Mouse (Mus musculus) intestine, postnatal 0 days (tissue): Measurements from ENCODE around the gene Hrasls5. TPM values are rescaled to one million over a fixed set of nuclear protein-coding genes. Genes with fewer than 3 reads are reported as not detected.
A peak's percentile ranks its signal among the peaks of the same experiment; 100 is the strongest.

Experiments used
- ATAC-seq: fragments of 200-750 bp; cut with Nextera tagmentation; 2 replicates; pipeline ENCODE4 v1.8.0; 2017; ENCODE audit warnings: mild to moderate bottlenecking, moderate TSS enrichment, moderate library complexity
- H3K27ac ChIP-seq: fragments of 300-500 bp; sonication (generic); 2 replicates; pipeline ENCODE4 v1.5.1; 2014; ENCODE audit warnings: mild to moderate bottlenecking, low read depth, low read length, moderate library complexity
- H3K27me3 ChIP-seq: fragments of 300-500 bp; sonication (generic); replicated peaks from 2 replicates; pipeline ENCODE4 v1.6.1; 2014; ENCODE audit warnings: low read length, mixed read lengths; ENCODE audit not compliant: control insufficient read depth, insufficient read depth
- H3K36me3 ChIP-seq: fragments of 300-500 bp; sonication (generic); 2 replicates; pipeline ENCODE4 v1.6.1; 2014; ENCODE audit warnings: mild to moderate bottlenecking, moderate library complexity; ENCODE audit not compliant: control insufficient read depth, insufficient read depth
- H3K4me1 ChIP-seq: fragments of 300-500 bp; sonication (generic); replicated peaks from 2 replicates; pipeline ENCODE4 v1.6.1; 2014; ENCODE audit warnings: antibody characterized with exemption, low read length, mixed read lengths; ENCODE audit not compliant: control insufficient read depth, insufficient read depth
- H3K4me2 ChIP-seq: fragments of 300-500 bp; sonication (generic); replicated peaks from 2 replicates; pipeline ENCODE4 v1.6.1; 2014; ENCODE audit warnings: low read depth, mild to moderate bottlenecking, moderate library complexity
- H3K4me3 ChIP-seq: fragments of 300-500 bp; sonication (generic); 2 replicates; pipeline ENCODE4 v1.5.1; 2014; ENCODE audit warnings: low read depth, low read length
- H3K9ac ChIP-seq: fragments of 300-500 bp; sonication (generic); 2 replicates; pipeline ENCODE4 v1.6.1; 2014; ENCODE audit warnings: mild to moderate bottlenecking, low read depth, low read length
- H3K9me3 ChIP-seq: fragments of 300-500 bp; sonication (generic); 2 replicates; pipeline ENCODE4 v1.6.1; 2016; ENCODE audit warnings: mixed run types; ENCODE audit not compliant: control insufficient read depth
- CTCF ChIP-seq: sonication (generic); IDR thresholded peaks from 2 replicates; pipeline ENCODE4 v1.5.1; 2016; ENCODE audit warnings: low read depth, mild to moderate bottlenecking, control low read depth, antibody characterized with exemption, moderate library complexity
- WGBS: fragments of 180-500 bp; shearing (Covaris S2); extraction: QIAGEN DNeasy Blood & Tissue Kit; methylation state at CpG from one replicate; pipeline ENCODE4 v1.1.7; 2014; 5-methylcytosine and 5-hydroxymethylcytosine counted together
- polyA plus RNA-seq: library from polyadenylated mRNA; unstranded; fragments of >200 nt; fragmentation: Nextera tagmentation; extraction: Ambion mirVana; gene quantifications from 2 replicates; pipeline ENCODE4 v1.2.1, GENCODE M21; 2015

Gene Hrasls5
- polyA plus RNA-seq: not detected in 2 replicates

- peak within 1 kb of the TSS; percentile 38 for H3K4me3 ChIP-seq
- 4% methylated on average over 54 of the region's 54 CpGs for WGBS
- peaks cover 5% of the 10 kb centered on the region; the same call in 1 of the 2 replicates for H3K4me1 ChIP-seq
- peak within 1 kb of the TSS; percentile 82 for H3K4me2 ChIP-seq
- TF ChIP-seq CTCF: peak; percentile 54
- H3K9me3 ChIP-seq: no peaks in the 10 kb centered on the region
- peak; percentile 68 for ATAC-seq
- H3K27me3 ChIP-seq: no peaks in the 10 kb centered on the region
- H3K36me3 ChIP-seq: no peaks in the 10 kb centered on the region
- H3K27ac ChIP-seq: no peak within 1 kb of the TSS
- H3K9ac ChIP-seq: peak within 1 kb of the TSS; percentile 34; the same call in 1 of the 2 replicates
Measured at GRCm38 (mm10) chr19:7611942-7612757, at the start of gene Hrasls5. Hrasls5 (plus strand) TSS chr19:7612541.

GRCm38 (mm10) chr19:7562601-7563129, 49.7 kb upstream of the Hrasls5 start:
- no peaks in the 10 kb centered on the region for H3K36me3 ChIP-seq
- H3K4me1 ChIP-seq: peaks cover 5% of the 10 kb centered on the region; the same call in 1 of the 2 replicates
- no peak overlapping the region for H3K27ac ChIP-seq
- 80% methylated on average over 10 of the region's 10 CpGs for WGBS
- H3K4me2 ChIP-seq: no peak overlapping the region
- no peaks in the 10 kb centered on the region for H3K27me3 ChIP-seq
- no peak overlapping the region for H3K9ac ChIP-seq
- TF ChIP-seq CTCF: no peak
- H3K4me3 ChIP-seq: no peak overlapping the region
- H3K9me3 ChIP-seq: no peaks in the 10 kb centered on the region
- ATAC-seq: no peak

GRCm38 (mm10) chr19:7563676-7564075, 48.7 kb upstream of the Hrasls5 start:
- no peak overlapping the region for H3K4me3 ChIP-seq
- H3K9ac ChIP-seq: no peak overlapping the region
- WGBS: 67% methylated on average over 2 of the region's 2 CpGs
- H3K9me3 ChIP-seq: no peaks in the 10 kb centered on the region
- H3K27ac ChIP-seq: no peak overlapping the region
- no peaks in the 10 kb centered on the region for H3K36me3 ChIP-seq
- ATAC-seq: no peak
- H3K4me1 ChIP-seq: no peaks in the 10 kb centered on the region
- TF ChIP-seq CTCF: no peak
- H3K4me2 ChIP-seq: no peak overlapping the region
- no peaks in the 10 kb centered on the region for H3K27me3 ChIP-seq

DNA sequence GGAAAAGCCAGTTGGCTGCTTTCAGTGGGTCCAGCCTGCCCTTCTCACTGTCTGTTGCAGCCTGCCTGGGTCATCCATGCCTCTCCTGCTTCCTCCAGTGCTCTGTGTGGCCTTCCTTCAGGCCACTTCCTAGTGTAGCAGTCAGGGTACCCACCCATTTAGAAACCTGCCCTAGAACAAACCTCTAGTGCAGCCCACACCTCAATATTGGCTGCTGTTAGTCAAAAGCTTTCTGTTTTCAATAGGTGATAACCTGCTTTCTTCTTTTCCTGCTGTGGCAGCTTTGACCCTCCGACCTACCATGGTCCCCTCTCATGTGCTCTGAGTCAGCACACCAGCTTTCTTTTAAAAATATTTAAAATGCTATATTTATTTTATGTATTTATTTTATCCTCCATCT, 47.9 kb upstream of the Hrasls5 start:
- WGBS: 84% methylated on average over 1 of the region's 1 CpGs
- no peaks in the 10 kb centered on the region for H3K4me1 ChIP-seq
- TF ChIP-seq CTCF: no peak

DNA sequence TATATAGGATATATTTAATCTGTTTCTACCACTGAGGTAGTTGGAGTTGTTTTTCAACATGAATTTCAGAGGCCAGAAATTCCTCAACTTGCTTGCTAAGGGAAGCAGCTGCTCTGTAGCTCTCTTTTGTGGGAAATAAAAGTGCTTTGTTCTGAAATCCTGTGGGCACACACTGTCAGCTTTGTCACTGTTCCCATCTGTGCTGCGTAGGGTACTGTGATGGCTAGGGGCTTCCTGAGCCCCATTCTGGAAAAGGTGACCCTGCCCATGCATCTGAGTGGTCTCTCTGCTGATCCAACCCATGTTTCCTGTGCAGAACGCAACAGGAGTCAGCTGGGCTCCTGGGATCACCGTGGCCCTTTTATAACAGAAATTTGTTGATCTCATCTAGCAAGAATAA, 45.5 kb upstream of the Hrasls5 start:
- Histone ChIP-seq H3K36me3 (no peaks in the 10 kb centered on the region), H3K4me1 (no peaks in the 10 kb centered on the region), H3K4me3 (no peak overlapping the region), H3K27ac (no peak overlapping the region), H3K4me2 (no peak overlapping the region), H3K9me3 (no peaks in the 10 kb centered on the region), H3K27me3 (no peaks in the 10 kb centered on the region), H3K9ac (no peak overlapping the region)
- TF ChIP-seq CTCF: no peak
- WGBS: 75% methylated on average over 3 of the region's 3 CpGs
- no peak for ATAC-seq

More for the DNA sequence above, 47.9 kb upstream of the Hrasls5 start:
- no peak overlapping the region for H3K4me3 ChIP-seq
- H3K4me2 ChIP-seq: no peak overlapping the region
- H3K27me3 ChIP-seq: no peaks in the 10 kb centered on the region
- no peak overlapping the region for H3K9ac ChIP-seq
- H3K27ac ChIP-seq: no peak overlapping the region
- H3K36me3 ChIP-seq: no peaks in the 10 kb centered on the region
- no peaks in the 10 kb centered on the region for H3K9me3 ChIP-seq
- ATAC-seq: no peak

DNA sequence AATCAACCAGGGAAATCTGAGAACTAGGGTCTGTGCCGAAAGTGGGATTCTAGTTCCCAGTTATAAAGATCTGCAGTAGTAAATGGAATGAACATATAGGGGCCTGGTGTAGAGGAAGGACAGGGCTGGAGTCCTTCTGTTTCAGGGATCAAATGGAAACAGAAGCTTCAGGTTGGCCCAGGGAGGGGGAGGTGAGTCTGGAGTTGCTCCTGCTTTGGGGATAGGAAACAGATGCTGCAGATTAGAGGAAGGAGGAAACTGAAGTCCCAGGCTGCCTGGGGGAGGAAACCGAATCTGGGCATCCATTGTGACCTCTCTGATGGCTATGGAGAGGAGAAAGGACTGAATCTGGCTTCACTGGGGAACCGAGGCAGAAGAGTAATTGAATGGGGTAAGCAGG, 44.0 kb upstream of the Hrasls5 start:
- no peak for ATAC-seq

More for the DNA sequence above, 44.0 kb upstream of the Hrasls5 start:
- Histone ChIP-seq H3K9ac (no peak overlapping the region), H3K4me1 (no peaks in the 10 kb centered on the region), H3K36me3 (no peaks in the 10 kb centered on the region), H3K4me3 (no peak overlapping the region), H3K27me3 (no peaks in the 10 kb centered on the region), H3K27ac (no peak overlapping the region), H3K4me2 (no peak overlapping the region), H3K9me3 (no peaks in the 10 kb centered on the region)
- WGBS: 60% methylated on average over 3 of the region's 3 CpGs
- no peak for TF ChIP-seq CTCF
